Mouse (Mus musculus): ENCODE results near the gene Klrd1. TPM values are rescaled to one million over a fixed set of nuclear protein-coding genes. Genes with fewer than 3 reads are reported as not detected.
"Not testable (repeated sequence)": the region's sequence is repeated elsewhere in the genome, so short reads cannot be mapped to it uniquely, and the experiment has no call there.

Klrd1 gene
- 3.2 and 4.4 TPM in 2 replicates for polyA plus RNA-seq (2012; rRNA removed)

GRCm38 (mm10) chr6:129591508-129591907 lies at the start of gene Klrd1:
Klrd1 (plus strand) TSS chr6:129591782.
- no peak for DNase-seq (ENCODE audit: low spot score)

DNA sequence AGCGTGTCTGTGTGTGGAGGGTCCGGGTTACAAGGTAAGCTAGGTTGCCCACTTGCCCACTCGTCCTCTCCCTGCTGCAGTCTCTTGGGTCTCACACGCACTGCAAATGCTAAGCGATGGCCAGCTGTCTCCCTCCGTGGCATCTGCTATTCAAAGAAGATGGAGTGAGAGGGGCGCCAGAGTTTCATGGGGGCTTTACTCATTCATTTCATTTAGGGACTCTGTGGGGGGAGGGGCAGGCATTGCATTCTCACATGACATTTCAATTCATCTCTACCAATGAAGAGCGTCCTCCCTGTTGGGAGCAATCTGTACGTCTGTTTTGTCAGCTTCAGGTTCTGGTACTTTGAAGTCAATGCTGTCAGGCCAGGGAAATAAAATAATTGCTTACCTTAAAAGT lies 49.7 kb upstream of the Klrd1 start:
- no peak for DNase-seq (ENCODE audit: low spot score)

DNA sequence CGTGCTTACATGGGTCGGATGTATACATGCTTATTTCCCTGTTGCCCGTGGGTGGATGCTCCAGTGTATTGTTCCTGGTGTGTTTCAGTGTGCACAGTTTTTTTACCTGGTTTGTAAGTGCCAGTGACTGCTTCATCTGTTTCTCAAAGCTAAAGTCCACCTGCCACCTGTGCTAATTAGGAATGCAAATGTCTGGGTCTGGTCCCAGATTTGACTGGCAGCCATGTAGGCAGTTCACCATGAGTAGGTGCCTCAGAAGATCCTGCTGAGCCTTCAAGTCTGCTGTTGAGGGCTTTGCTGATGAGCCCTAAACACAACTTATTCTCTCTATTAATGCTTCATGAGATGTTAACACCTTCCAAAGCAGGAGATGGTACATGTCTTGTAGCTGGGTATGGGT lies 49.0 kb upstream of the Klrd1 start:
- DNase-seq (ENCODE audit: low spot score) = no peak

- no peak for DNase-seq (ENCODE audit: low spot score)
Observed at GRCm38 (mm10) chr6:129543709-129544606, 47.6 kb upstream of the Klrd1 start.

GRCm38 (mm10) chr6:129547277-129547676 lies 44.3 kb upstream of the Klrd1 start:
- no peak for DNase-seq (ENCODE audit: low spot score)

DNA sequence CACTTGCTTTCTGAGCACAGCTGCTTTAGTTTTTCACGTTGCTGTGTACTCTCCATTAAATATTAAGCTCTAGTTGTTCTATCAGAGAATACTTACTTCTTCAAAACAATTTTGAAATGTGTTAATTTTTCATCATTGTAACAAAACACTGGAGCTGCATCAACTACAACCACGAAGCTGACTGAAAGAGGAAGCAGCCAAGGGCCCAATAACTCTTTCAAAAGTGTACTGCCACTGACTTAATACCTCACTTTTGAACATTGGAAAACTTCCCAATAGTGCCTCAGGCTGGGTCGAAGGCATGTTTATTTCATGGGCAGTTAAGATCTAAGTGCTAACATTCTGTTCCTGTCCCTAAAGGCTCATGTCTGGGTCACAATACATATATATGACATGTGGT lies 43.6 kb upstream of the Klrd1 start:
- DNase-seq (ENCODE audit: low spot score) = no peak

DNA sequence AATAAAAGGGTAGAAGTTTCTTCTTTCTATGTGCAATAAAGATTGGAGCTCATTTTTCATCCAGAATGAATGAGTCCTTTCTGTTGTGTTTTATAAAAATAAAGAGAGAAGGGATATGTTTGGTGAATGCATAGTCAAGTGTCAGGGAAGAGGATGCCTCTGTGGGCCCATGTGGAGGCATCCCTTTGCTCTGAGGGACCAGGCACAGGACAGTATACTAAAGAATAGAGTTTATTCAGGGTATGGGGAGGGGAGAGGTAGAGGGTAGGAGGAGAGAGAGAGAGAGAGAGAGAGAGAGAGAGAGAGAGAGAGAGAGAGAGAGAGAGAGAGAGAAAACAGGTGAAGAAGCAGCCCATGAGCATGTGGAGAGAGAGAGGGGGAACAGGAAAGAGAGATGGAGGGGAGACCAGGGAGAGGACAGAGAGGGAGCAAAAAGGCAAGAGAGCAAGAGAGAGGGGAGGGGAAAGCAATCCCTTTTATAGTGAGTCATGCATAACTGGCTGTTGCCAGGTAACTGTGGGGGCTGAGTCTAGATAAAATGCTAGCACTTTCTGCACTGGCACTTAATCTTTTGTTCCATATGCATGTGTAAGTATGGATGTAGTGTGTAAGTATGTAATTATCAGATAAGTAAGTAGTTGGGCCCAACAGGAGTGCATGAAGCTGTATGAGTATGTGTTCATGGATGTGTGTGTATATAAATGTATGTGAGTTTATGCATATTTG lies 34.1 kb upstream of the Klrd1 start:
- DNase-seq (ENCODE audit: low spot score) = no peak

DNA sequence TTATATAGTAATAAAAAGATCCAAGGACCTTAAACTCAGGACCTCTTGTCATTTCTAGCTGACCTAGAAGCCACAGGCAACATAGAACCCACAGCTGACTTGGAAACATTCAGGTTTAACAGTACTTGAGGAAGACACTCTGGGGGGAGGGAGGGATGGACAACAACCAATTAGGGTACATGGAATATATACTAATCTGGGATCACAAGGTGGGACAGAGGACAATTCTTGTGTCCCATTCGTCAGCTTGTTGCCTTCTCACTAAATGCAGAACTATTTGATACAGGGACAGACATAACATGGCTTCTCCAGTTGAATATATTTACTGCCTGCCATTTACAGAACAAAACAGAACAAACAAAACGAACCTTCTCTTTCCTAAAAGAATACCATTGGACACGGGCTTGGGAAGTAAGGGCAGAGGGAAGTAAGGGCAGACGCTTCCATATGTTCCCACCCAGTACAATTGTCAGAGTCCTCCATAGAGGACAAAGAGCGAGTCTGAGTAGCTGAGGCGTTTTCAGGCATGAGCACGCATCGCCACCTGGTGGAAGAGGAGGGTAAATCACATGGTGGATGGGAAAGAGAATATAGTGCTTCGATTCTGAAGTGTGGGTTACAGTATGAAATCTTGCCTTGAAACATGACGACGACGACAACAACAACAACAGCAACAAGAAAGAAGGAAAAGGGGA lies 32.5 kb upstream of the Klrd1 start:
- no peak for DNase-seq (ENCODE audit: low spot score)

DNA sequence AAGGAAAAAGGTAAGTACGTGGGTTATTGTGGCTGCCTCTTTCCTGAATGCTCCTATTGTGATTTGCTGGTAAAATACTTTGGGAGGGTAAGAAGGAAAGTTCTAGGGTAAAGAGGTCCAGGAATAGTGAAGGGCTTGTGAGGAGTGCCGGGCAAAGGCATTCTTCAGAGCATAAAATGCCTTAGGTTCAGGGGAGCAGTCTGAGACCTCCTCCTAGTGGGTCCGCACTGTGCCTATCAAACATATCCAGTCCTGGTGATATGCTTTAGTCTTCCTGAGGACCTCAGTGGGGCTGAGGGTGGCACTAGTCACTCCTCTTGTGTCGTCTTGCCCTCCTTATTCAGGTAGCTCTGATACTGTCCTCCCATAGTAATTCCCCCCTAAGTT lies 31.9 kb upstream of the Klrd1 start:
- no peak for DNase-seq (ENCODE audit: low spot score)

- DNase-seq (ENCODE audit: low spot score) = no peak
Observed at GRCm38 (mm10) chr6:129565257-129565656, 26.3 kb upstream of the Klrd1 start.

DNA sequence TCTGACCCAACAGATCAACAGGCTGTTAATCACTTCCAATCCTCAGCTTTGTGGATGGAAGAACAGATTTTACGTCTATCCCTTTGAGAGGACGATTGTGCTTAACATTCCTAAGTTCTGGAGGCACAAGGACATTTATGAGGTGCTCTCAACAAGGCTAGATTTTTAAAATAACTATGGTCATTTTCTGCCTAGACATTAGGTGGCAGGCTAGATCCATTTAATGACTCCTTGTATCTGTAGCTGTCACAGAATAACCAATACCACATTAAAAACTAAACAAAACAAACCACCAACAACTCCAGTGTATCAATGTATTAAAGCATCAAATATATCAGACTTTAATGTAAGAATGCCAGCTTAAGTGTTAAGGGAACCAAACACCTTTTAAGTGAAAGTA lies 16.3 kb upstream of the Klrd1 start:
- DNase-seq (ENCODE audit: low spot score) = no peak

DNA sequence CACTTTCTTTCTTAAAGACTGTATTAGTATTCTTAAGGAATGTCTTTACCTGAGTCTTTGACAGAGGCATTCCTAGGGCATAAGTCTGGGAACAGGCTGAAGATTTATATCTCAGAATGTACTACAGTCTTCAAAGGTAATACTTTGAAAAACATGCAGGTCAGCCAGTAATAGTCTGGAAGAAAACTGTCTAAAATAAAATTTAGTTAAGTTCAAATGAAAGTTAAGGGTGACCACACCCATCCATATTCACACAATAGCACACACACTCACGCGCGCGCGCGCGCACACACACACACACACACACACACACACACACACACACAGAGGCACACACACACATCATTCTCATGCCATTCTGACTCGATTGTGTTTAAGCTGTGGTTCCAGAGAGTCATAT lies 14.0 kb upstream of the Klrd1 start, which contains the start of gene Klre1:
Gene Klre1 (plus strand): TSS at position 301 of the 400 bp plus-strand sequence.
- DNase-seq (ENCODE audit: low spot score) = no peak

DNA sequence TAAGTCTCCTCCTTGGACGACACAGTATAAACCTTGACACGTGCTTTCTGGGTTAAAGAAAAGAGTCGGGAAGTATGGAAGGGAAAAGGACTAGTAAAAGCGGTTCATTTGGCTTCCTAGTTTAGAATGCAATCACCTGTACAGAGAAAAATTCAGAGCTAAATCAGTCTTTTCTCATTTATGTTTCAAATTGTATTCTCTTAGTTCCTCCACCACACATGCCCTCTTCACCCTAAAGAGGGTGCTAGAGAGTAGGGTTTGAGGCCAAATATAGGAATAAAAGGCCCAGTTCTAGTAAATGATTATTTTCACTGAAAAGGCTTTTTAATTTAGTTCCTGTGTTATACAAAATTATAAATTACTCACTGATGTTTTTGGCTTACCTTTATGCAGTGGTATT lies 10.3 kb upstream of the Klrd1 start:
- no peak for DNase-seq (ENCODE audit: low spot score)

- DNase-seq (ENCODE audit: low spot score) = no peak
Observed at GRCm38 (mm10) chr6:129581896-129582295, 9.7 kb upstream of the Klrd1 start.

DNA sequence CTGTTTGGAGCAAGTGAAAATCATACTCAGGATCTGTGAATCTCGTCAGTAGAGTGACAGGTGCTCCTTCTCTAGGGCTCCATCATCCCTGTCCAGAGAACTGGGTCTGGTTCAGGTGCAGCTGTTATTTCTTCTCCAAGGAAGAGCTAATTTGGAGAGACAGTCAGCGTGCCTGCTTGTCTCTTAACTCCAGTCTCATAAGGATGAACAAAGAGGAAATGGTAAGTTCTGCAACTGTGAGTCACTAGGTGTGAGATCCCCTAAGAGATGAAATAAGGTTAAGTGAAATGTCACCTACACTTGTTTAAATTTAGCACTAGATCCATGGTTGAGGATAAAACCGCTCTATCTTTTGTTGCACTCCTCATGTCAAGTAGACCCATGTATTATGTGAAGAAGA lies 8.6 kb upstream of the Klrd1 start:
- no peak for DNase-seq (ENCODE audit: low spot score)

GRCm38 (mm10) chr6:129608372-129608771 lies 16.8 kb downstream of the Klrd1 start:
- DNase-seq (ENCODE audit: low spot score) = no peak

GRCm38 (mm10) chr6:129623735-129624134 lies 32.2 kb downstream of the Klrd1 start, which contains the start of gene Klrk1:
Klrk1 (minus strand) TSS chr6:129623864.
- DNase-seq (ENCODE audit: low spot score) = no peak

DNA sequence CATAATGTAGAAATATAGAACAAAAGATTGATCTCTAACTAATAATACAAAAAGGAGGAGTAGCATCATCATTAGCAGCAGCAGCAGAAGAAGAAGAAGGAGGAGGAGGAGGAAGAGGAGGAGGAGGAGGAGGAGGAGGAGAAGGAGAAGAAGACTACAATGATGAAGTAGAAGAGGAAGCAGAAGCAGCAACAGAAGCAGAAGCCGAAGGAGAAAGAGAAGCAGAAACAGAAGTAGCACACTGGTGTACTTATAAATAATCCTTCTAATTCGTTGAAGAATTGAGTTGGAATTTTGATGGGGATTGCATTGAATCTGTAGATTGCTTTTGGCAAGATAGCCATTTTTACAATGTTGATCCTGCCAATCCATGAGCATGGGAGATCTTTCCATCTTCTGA lies 39.5 kb downstream of the Klrd1 start:
- not testable (repeated sequence) for DNase-seq (ENCODE audit: low spot score)

DNA sequence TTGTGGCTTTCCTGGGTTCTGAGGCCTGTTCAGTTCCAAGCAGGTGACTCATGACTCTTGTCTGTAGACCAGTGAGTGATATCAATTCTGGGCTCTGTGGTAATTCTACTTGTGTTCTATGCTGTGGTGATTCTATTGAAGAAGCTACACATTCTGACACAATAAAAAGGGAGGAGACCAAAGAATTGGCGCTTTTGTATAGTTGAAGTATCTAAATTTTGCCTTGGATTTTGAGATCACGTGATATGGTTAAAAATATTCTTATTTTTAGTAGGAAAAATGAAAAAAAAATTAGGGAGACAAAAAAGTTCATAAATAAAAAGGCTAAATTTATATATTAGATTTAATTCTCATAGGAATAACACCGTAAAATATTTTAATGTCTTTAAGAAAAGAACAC lies 51.7 kb downstream of the Klrd1 start, which contains the start of gene Klrc3:
Gene Klrc3 (minus strand): TSS at position 101 of the 400 bp plus-strand sequence.
- DNase-seq (ENCODE audit: low spot score) = not testable (repeated sequence)

DNA sequence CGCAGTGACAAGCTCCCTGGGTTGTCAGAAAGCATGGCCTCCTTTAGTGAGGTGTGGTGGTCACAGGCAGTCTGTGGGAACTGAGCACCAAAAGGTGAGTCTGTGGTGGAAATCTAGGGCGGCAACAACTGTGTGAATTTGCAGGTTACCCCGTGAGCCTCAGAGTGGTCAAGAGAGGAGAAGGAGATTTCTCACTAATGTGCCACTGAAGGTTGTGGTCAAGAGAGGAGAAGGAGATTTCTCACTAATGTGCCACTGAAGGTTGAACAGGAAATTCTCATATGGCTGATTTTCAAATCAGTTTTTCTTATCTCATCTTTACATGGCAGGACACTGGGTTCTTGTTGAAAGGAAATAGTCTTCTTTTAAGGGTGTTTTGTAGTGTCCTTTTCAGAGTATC lies 52.5 kb downstream of the Klrd1 start:
- not testable (repeated sequence) for DNase-seq (ENCODE audit: low spot score)

Measured in urinary bladder, adult 2 months (tissue).